Mouse (Mus musculus): ENCODE results near the gene Prpf40b.
"Not testable (repeated sequence)": the region's sequence is repeated elsewhere in the genome, so short reads cannot be mapped to it uniquely, and the experiment has no call there.

Prpf40b gene

GRCm38 (mm10) chr15:99294813-99295374, at the start of gene Prpf40b:
TSS of gene Prpf40b (plus strand) at chr15:99295087.
- DNase-seq (ENCODE audit: low spot score): peak; percentile 93

- not testable (repeated sequence) for DNase-seq (ENCODE audit: low spot score)
These were observed 48.2 kb upstream of the Prpf40b start for GRCm38 (mm10) chr15:99246736-99247135.

- no peak for DNase-seq (ENCODE audit: low spot score)
These were observed 45.9 kb upstream of the Prpf40b start for GRCm38 (mm10) chr15:99248972-99249371.

- no peak for DNase-seq (ENCODE audit: low spot score)
These were observed 44.9 kb upstream of the Prpf40b start for GRCm38 (mm10) chr15:99249938-99250337.

GRCm38 (mm10) chr15:99251111-99251510, 43.8 kb upstream of the Prpf40b start:
- peak; percentile 47 for DNase-seq (ENCODE audit: low spot score)

- peak; percentile 100 for DNase-seq (ENCODE audit: low spot score)
These were observed 43.1 kb upstream of the Prpf40b start, which contains the start of gene Mcrs1 for GRCm38 (mm10) chr15:99251626-99252380. TSS of gene Mcrs1 (minus strand) at chr15:99251961.

- peak; percentile 82 for DNase-seq (ENCODE audit: low spot score)
These were observed 42.3 kb upstream of the Prpf40b start for GRCm38 (mm10) chr15:99252381-99253174.

GRCm38 (mm10) chr15:99253175-99253479, 41.8 kb upstream of the Prpf40b start:
- DNase-seq (ENCODE audit: low spot score): not testable (repeated sequence)

GRCm38 (mm10) chr15:99253772-99254171, 41.1 kb upstream of the Prpf40b start:
- no peak for DNase-seq (ENCODE audit: low spot score)

- DNase-seq (ENCODE audit: low spot score): no peak
These were observed 40.3 kb upstream of the Prpf40b start for GRCm38 (mm10) chr15:99254477-99255005.

GRCm38 (mm10) chr15:99255241-99255749, 39.6 kb upstream of the Prpf40b start:
- DNase-seq (ENCODE audit: low spot score): no peak

GRCm38 (mm10) chr15:99259167-99259729, 35.6 kb upstream of the Prpf40b start:
- no peak for DNase-seq (ENCODE audit: low spot score)

GRCm38 (mm10) chr15:99259730-99260252, 35.1 kb upstream of the Prpf40b start:
- DNase-seq (ENCODE audit: low spot score): peak; percentile 45

GRCm38 (mm10) chr15:99262702-99263101, 32.2 kb upstream of the Prpf40b start:
- DNase-seq (ENCODE audit: low spot score): no peak

GRCm38 (mm10) chr15:99264363-99264762, 30.5 kb upstream of the Prpf40b start:
- DNase-seq (ENCODE audit: low spot score): no peak

- DNase-seq (ENCODE audit: low spot score): peak; percentile 91
These were observed 29.2 kb upstream of the Prpf40b start for GRCm38 (mm10) chr15:99265679-99266078.

- DNase-seq (ENCODE audit: low spot score): no peak
These were observed 18.8 kb upstream of the Prpf40b start for GRCm38 (mm10) chr15:99276095-99276494.

- DNase-seq (ENCODE audit: low spot score): peak; percentile 42
These were observed 16.6 kb upstream of the Prpf40b start for GRCm38 (mm10) chr15:99278271-99278670.

- peak; percentile 51 for DNase-seq (ENCODE audit: low spot score)
These were observed 11.4 kb upstream of the Prpf40b start for GRCm38 (mm10) chr15:99283456-99283855.

GRCm38 (mm10) chr15:99284527-99285188, 10.2 kb upstream of the Prpf40b start:
- peak; percentile 68 for DNase-seq (ENCODE audit: low spot score)

GRCm38 (mm10) chr15:99285189-99285535, 9.7 kb upstream of the Prpf40b start:
- DNase-seq (ENCODE audit: low spot score): no peak
